8 mouse cellular contexts compared by ENCODE assay signal in the genomic region with DNA sequence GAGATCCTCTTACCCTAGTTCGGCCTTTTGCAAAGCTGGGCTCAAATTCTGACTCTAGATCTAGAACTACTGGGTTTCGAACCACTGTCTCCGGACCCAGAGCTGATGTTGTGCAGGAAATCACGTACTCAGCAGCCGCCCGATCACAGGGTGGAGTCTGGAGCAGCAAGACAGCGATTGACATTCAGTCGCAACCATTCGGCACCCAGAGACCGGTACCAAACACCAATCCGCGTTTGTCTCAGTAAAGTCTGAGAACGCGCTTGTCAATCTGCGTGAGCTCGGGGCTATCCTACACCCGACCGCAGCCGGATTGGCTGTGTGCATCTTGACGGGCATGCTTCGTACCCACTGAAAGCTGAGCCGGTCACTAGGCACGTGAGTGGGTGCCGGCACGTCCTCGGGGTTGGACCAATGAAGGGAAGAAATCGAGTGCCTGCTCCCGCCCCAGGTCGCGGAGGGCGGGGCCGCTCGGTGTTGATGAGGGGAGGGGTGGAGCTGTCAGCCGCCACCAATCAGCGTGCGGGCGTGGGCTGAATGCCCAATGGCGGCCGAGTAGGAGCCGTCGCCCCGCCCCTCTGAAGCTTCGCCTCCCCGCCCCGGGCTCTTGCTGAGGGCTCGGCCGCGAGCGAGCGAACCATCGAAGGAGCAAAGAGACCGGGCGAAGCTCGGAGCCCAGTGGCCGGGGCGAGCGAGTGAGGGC. TPM values are rescaled to one million over a fixed set of nuclear protein-coding genes. Genes with fewer than 3 reads are reported as not detected.
DNase-seq lines count a peak whose midpoint lies in the region; ATAC-seq lines count a peak whose summit lies in the region.

A gene (plus strand): TSS at position 613 of the 703 bp plus-strand sequence.

- H3K4me1 ChIP-seq in lung, embryonic 16.5 days (replicated peaks; ENCODE audit: control insufficient read depth, insufficient read depth, low read length): peaks cover 12% of the 10 kb centered on the region

- H3K4me2 ChIP-seq in lung, embryonic 16.5 days (ENCODE audit: low read depth, low read length): peak within 1 kb of the TSS; percentile 92

- WGBS in lung, embryonic 16.5 days: under 1% methylated on average over 57 of the region's 57 CpGs

- peak; percentile 99 for DNase-seq in MEL-GATA-1-ER (ENCODE audit: extremely low read depth, low read depth)
- peak; percentile 99 for DNase-seq in cerebellum, adult 8-10 months
- peak; percentile 98 for DNase-seq in forelimb bud, embryonic 11.5 days (ENCODE audit: low read depth, low spot score)
- peak; percentile 96 for DNase-seq in layer of hippocampus, adult 9-10 months (ENCODE audit: low spot score)
- DNase-seq in ovary, postnatal 10 days (ENCODE audit: low spot score): peak; percentile 93
- peak; percentile 98 to 99 for DNase-seq in thymus, postnatal 10 days (ENCODE audit: low spot score in 2 of 2)

- H3K27ac ChIP-seq in lung, embryonic 16.5 days (ENCODE audit: low read length): peak within 1 kb of the TSS; percentile 90

- peak within 1 kb of the TSS; percentile 77 for H3K9ac ChIP-seq in lung, embryonic 16.5 days (ENCODE audit: low read length)

- peak; percentile 98 to 99 for ATAC-seq in hematopoietic stem cell, adult 5-6 weeks (replicated peaks in 1 of 2; ENCODE audit: insufficient read depth in 1 of 2, low FRiP score in 2 of 2, low TSS enrichment in 1 of 2, low read depth in 1 of 2, poor library complexity in 2 of 2, severe bottlenecking in 2 of 2)
- ATAC-seq in lung, embryonic 16.5 days (ENCODE audit: low read depth): peak; percentile 99

- peak within 1 kb of the TSS; percentile 68 for H3K4me3 ChIP-seq in lung, embryonic 16.5 days (ENCODE audit: low read length)

- H3K36me3 ChIP-seq in lung, embryonic 16.5 days (ENCODE audit: control insufficient read depth, insufficient read depth, low read length): peaks cover 17% of the 10 kb centered on the region

- H3K27me3 ChIP-seq in lung, embryonic 16.5 days (ENCODE audit: control insufficient read depth, insufficient read depth, low read depth, low read length): no peaks in the 10 kb centered on the region

- no peaks in the 10 kb centered on the region for H3K9me3 ChIP-seq in lung, embryonic 16.5 days (ENCODE audit: control insufficient read depth, low read length)

RNA-seq across cellular contexts. Expression of the gene that starts here (rescaled TPM):
- 12.1 and 13.6 TPM in 2 replicates for total RNA-seq in hematopoietic stem cell, adult 5-6 weeks (2017)
- polyA plus RNA-seq in lung, embryonic 16.5 days (2015; fragmentation: Nextera tagmentation; extraction: Ambion mirVana): 26.6 and 28.4 TPM in 2 replicates

Comparison
In these comparisons a context has a peak if more than half of its experiments do, and no peak if none do; other contexts are left out.
1. Peak in every context shown above with its lines: DNase-seq, ATAC-seq, H3K4me3 ChIP-seq and H3K27ac ChIP-seq.